Mouse (Mus musculus): ENCODE data around the gene Cnot6. TPM values are rescaled to one million over a fixed set of nuclear protein-coding genes. Genes with fewer than 3 reads are reported as not detected.

Gene Cnot6
- polyA plus RNA-seq, 1 experiment: 15.3 TPM

- 62% methylated on average over 7 of the region's 7 CpGs for WGBS
- Histone ChIP-seq H3K4me1 (ENCODE audit: control insufficient read depth, insufficient read depth, low read length) (peaks cover 9% of the 10 kb centered on the region), H3K4me3 (replicated peaks; ENCODE audit: extremely low read depth, low read depth, low read length) (no peak overlapping the region)
- DNase-seq: no peak
- TF ChIP-seq POLR2A (IDR thresholded peaks at IDR 0.05; ENCODE audit: borderline replicate concordance, extremely low read depth, low read depth, low read length) (no peak), CTCF (IDR thresholded peaks at IDR 0.05; ENCODE audit: insufficient read depth, low read length) (no peak)
These were observed 53.1 kb downstream of the Cnot6 start for GRCm38 (mm10) chr11:49659470-49659799.

GRCm38 (mm10) chr11:49658791-49659469 lies 53.6 kb downstream of the Cnot6 start:
- TF ChIP-seq CTCF (IDR thresholded peaks at IDR 0.05; ENCODE audit: insufficient read depth, low read length): no peak
- 0 out of 2 replicates have a peak, but pooled peaks have one; percentile 29 for TF ChIP-seq POLR2A (IDR thresholded peaks at IDR 0.05; ENCODE audit: borderline replicate concordance, extremely low read depth, low read depth, low read length)
- 28% methylated on average over 10 of the region's 10 CpGs for WGBS
- Histone ChIP-seq H3K4me1 (ENCODE audit: control insufficient read depth, insufficient read depth, low read length) (peaks cover 9% of the 10 kb centered on the region), H3K4me3 (replicated peaks; ENCODE audit: extremely low read depth, low read depth, low read length) (no peak overlapping the region)
- no peak for DNase-seq

GRCm38 (mm10) chr11:49658065-49658464 lies 54.5 kb downstream of the Cnot6 start:
- no peak for DNase-seq
- H3K4me3 ChIP-seq (replicated peaks; ENCODE audit: extremely low read depth, low read depth, low read length): no peak overlapping the region
- TF ChIP-seq POLR2A (IDR thresholded peaks at IDR 0.05; ENCODE audit: borderline replicate concordance, extremely low read depth, low read depth, low read length) (no peak), CTCF (IDR thresholded peaks at IDR 0.05; ENCODE audit: insufficient read depth, low read length) (no peak)
- 31% methylated on average over 4 of the region's 4 CpGs for WGBS
- H3K4me1 ChIP-seq (ENCODE audit: control insufficient read depth, insufficient read depth, low read length): peaks cover 10% of the 10 kb centered on the region

GRCm38 (mm10) chr11:49655501-49655900 lies 57.0 kb downstream of the Cnot6 start:
- Histone ChIP-seq H3K4me3 (replicated peaks; ENCODE audit: extremely low read depth, low read depth, low read length) (no peak overlapping the region), H3K4me1 (ENCODE audit: control insufficient read depth, insufficient read depth, low read length) (peaks cover 13% of the 10 kb centered on the region)
- no peak for DNase-seq
- TF ChIP-seq CTCF (IDR thresholded peaks at IDR 0.05; ENCODE audit: insufficient read depth, low read length) (no peak), POLR2A (IDR thresholded peaks at IDR 0.05; ENCODE audit: borderline replicate concordance, extremely low read depth, low read depth, low read length) (no peak)

GRCm38 (mm10) chr11:49654651-49655050 lies 57.9 kb downstream of the Cnot6 start:
- no peak for DNase-seq
- no peak for TF ChIP-seq CTCF (IDR thresholded peaks at IDR 0.05; ENCODE audit: insufficient read depth, low read length)
- no peak for TF ChIP-seq POLR2A (IDR thresholded peaks at IDR 0.05; ENCODE audit: borderline replicate concordance, extremely low read depth, low read depth, low read length)
- WGBS: 95% methylated on average over 5 of the region's 5 CpGs
- H3K4me3 ChIP-seq (replicated peaks; ENCODE audit: extremely low read depth, low read depth, low read length): no peak overlapping the region
- H3K4me1 ChIP-seq (ENCODE audit: control insufficient read depth, insufficient read depth, low read length): peaks cover 13% of the 10 kb centered on the region

GRCm38 (mm10) chr11:49653079-49653408 lies 59.5 kb downstream of the Cnot6 start:
- no peak for DNase-seq
- Histone ChIP-seq H3K4me3 (replicated peaks; ENCODE audit: extremely low read depth, low read depth, low read length) (no peak overlapping the region), H3K4me1 (ENCODE audit: control insufficient read depth, insufficient read depth, low read length) (peaks cover 3% of the 10 kb centered on the region)
- TF ChIP-seq CTCF (IDR thresholded peaks at IDR 0.05; ENCODE audit: insufficient read depth, low read length): no peak
- no peak for TF ChIP-seq POLR2A (IDR thresholded peaks at IDR 0.05; ENCODE audit: borderline replicate concordance, extremely low read depth, low read depth, low read length)
- 32% methylated on average over 11 of the region's 11 CpGs for WGBS

GRCm38 (mm10) chr11:49652401-49653078 lies 60.0 kb downstream of the Cnot6 start:
- peak; percentile 77 for DNase-seq
- Histone ChIP-seq H3K4me1 (ENCODE audit: control insufficient read depth, insufficient read depth, low read length) (peaks cover 3% of the 10 kb centered on the region), H3K4me3 (replicated peaks; ENCODE audit: extremely low read depth, low read depth, low read length) (no peak overlapping the region)
- 19% methylated on average over 19 of the region's 19 CpGs for WGBS
- TF ChIP-seq CTCF (IDR thresholded peaks at IDR 0.05; ENCODE audit: insufficient read depth, low read length) (peak; percentile 79), POLR2A (IDR thresholded peaks at IDR 0.05; ENCODE audit: borderline replicate concordance, extremely low read depth, low read depth, low read length) (no peak)

GRCm38 (mm10) chr11:49651762-49652322 lies 60.7 kb downstream of the Cnot6 start:
- no peak for TF ChIP-seq POLR2A (IDR thresholded peaks at IDR 0.05; ENCODE audit: borderline replicate concordance, extremely low read depth, low read depth, low read length)
- DNase-seq: no peak
- Histone ChIP-seq H3K4me3 (replicated peaks; ENCODE audit: extremely low read depth, low read depth, low read length) (no peak overlapping the region), H3K4me1 (ENCODE audit: control insufficient read depth, insufficient read depth, low read length) (peaks cover 3% of the 10 kb centered on the region)
- 77% methylated on average over 10 of the region's 10 CpGs for WGBS

GRCm38 (mm10) chr11:49650994-49651761 lies 61.3 kb downstream of the Cnot6 start:
- WGBS: 61% methylated on average over 16 of the region's 16 CpGs
- no peak for DNase-seq
- H3K4me3 ChIP-seq (replicated peaks; ENCODE audit: extremely low read depth, low read depth, low read length): no peak overlapping the region
- TF ChIP-seq POLR2A (IDR thresholded peaks at IDR 0.05; ENCODE audit: borderline replicate concordance, extremely low read depth, low read depth, low read length) (no peak), CTCF (IDR thresholded peaks at IDR 0.05; ENCODE audit: insufficient read depth, low read length) (no peak)
- H3K4me1 ChIP-seq (ENCODE audit: control insufficient read depth, insufficient read depth, low read length): peaks cover 3% of the 10 kb centered on the region

Measured in lung, adult 2 months (tissue).